Mouse (Mus musculus) CD8-positive naive resting alpha-beta T cell, adult 57 days (primary cell): ENCODE results near the gene Hoga1. TPM values are rescaled to one million over a fixed set of nuclear protein-coding genes. Genes with fewer than 3 reads are reported as not detected.

Experiments
- total RNA-seq: library from RNA; stranded (reverse); gene quantifications from one replicate; pipeline ENCODE4 v1.2.4, GENCODE M21; 2023

The Hoga1 gene
- not detected for total RNA-seq

DNA sequence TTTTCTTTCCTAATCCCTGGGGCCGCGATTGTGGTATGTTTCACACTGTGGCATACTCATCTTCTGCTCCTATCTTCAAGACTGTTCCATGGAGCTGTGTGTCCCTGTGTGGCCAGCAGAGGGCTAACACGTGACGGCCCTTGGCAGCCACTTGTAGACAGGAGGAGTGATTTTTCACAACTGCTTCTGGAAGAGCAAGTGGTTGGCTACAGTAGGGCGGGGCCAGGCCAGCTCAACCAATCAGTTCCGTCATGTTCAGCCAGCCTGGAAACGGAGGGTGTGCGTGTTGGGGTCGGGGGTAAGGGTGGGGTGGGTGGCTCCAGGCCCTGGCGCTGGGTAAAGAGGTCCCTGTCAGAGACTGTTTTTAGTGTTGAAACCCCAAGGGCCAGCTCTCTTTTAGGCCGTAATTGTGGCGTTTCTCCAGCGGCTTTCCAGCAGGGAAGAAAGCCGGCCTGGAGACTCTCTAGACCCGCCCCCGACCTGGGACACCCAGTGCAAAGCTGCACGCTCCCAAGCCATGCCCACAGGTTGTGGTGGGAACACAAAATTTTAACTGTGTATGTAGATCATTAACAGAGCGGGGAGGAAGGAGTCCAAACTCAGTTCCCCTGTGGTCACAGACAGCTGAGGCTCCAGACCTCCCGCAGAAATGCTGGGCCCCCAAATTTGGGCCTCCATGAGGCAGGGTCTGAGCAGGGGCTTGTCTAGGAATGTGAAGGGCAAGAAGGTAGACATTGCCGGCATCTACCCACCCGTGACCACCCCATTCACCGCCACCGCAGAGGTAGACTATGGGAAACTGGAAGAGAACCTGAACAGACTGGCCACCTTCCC is at the start of gene Hoga1:
Gene Hoga1, plus strand, starts transcription at position 342 of the 834 bp plus-strand sequence.

DNA sequence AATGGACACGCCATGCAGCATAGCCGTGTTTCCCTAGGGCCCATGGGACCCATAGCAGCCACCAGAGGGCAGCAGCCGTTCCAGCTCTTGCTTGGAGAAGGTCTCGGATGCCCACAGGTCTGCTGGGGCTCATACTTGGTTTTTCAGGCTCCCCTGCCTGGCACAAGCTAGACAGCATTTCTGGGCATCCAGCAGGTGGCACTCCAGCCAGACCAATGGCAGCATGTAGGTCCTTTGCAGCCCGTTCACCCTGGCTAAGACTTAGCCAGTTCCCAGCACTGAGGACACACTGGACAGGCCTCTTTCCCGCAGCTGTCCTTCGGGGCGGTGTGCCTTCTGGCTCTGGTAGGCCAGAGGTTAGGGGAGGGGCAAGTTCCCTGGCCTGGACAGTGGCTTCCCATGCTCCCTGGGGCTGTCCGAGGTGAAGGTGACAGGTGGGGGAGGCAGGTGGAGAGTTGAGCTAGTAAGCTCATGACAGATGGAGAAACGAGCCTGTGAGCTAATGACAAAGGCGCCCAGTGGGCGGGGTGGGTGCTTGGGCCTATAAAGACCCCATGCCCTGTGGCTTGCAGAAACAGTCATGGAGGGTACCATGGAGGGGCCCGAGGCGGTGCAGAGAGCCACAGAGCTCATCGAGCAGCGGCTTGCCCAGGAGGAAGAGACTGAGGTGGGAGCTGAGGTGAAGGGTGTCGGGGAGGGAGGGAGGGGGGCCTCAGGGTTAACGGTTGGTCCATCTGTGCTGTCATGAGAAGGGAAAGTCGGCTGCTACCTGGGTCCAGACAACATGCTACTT is 9.8 kb upstream of the Hoga1 start, which contains the start of gene Ankrd2:
Gene Ankrd2, plus strand, starts transcription at position 545 of the 793 bp plus-strand sequence.

DNA sequence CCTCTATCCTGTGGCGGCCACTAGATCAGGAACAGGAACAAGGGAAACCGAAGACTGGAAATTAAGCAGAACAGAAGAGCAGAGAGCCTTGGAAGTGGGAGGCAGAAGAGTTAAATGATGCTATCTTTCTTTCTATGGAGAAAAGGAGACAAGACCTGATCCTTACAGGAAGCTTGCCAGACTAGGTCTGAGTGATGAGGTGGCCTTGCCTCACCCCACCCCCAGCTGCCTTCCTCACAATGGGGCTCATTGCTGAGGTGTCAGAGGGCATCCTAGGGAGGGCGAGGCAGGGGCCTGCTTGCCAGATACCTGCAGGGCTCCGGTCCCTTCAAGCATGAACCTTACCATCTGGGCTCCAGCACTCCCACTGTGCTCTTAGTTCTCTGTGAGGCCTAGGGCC is 6.5 kb downstream of the Hoga1 start, which contains the start of gene 4933411K16Rik:
Gene 4933411K16Rik, plus strand, starts transcription at position 301 of the 400 bp plus-strand sequence.

DNA sequence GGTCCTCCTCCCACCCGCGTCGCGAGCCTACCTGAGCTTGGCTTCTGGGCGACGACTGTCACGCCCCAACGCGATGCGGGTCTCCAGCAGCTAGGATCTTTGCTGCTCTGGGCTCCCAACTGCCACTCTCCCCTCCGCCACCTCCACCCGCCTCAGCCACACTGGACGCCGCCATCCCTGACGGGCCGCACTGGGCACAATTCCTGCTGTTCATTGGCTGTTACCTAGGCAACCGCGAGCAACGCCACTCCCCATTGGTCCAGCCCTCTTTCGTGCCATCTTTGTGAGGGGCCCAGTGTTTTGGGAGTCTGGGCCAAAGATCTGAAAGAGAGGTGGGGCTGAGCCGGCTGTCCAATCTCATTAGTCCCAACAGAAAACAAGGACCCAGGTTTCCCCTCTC is 40.8 kb downstream of the Hoga1 start, which contains the start of gene Morn4:
Gene Morn4, minus strand, starts transcription at position 192 of the 400 bp plus-strand sequence.

DNA sequence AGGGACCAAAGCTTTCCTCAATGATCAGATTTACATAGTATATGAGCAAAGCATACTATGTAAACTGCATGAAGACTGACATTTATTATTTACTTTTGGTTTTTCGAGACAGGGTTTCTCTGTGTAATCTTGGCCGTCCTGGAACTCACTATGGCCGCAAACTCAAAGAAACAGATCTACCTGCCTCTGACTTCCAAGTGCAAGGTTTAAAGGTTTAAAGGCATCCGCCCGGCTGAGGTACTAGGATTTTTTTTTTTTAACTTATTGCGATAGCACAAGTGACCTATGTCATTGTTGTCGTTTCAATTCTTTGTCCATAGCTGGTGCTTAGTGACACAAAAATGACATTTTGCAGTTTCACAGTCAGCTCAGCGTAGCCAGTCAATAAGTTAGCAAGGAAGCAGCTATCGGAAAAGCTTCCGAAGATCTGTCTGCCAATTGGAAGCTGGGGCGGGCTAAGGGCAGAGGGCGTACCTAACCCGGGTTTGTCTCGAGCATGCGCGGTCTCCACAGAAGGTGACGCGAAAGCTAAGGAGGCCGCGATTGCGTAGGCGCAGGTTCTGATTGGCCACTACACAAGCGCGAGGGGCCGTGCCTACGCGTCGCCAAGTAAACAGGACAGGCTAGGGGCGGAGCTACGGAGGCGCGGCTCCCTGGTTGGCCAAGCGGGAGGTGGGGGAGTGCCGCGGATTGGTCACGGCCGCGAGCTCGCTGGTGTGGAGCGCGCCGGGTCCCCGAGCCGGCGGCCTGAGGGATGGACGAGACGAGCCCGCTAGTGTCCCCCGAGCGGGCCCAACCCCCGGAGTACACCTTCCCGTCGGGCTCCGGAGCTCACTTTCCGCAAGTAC is 44.6 kb downstream of the Hoga1 start, which contains the start of gene Pi4k2a:
Gene Pi4k2a, plus strand, starts transcription at position 723 of the 848 bp plus-strand sequence.

Other genes with a start within 250 kb of the Hoga1 start
- 2.9 TPM for gene Arhgap19, start 243.6 kb upstream of the Hoga1 start, total RNA-seq
- 67.5 TPM for gene Frat1, start 215.6 kb upstream of the Hoga1 start, total RNA-seq
- gene Frat2, start 197.5 kb upstream of the Hoga1 start, total RNA-seq = 98.7 TPM
- 35.0 TPM for gene Rrp12, start 149.4 kb upstream of the Hoga1 start, total RNA-seq
- gene Pgam1, start 133.7 kb upstream of the Hoga1 start, total RNA-seq = 47.8 TPM
- gene Exosc1, start 112.2 kb upstream of the Hoga1 start, total RNA-seq = 36.5 TPM
- 24.0 TPM for gene Zdhhc16, start 112.1 kb upstream of the Hoga1 start, total RNA-seq
- 112 TPM for gene Mms19, start 64.5 kb upstream of the Hoga1 start, total RNA-seq
- gene Ubtd1, start 63.8 kb upstream of the Hoga1 start, total RNA-seq = 11.9 TPM
- gene Ankrd2, start 9.6 kb upstream of the Hoga1 start, total RNA-seq = not detected
- gene 4933411K16Rik, start 6.6 kb downstream of the Hoga1 start, total RNA-seq = not detected
- gene Morn4, start 40.7 kb downstream of the Hoga1 start, total RNA-seq = not detected
- gene Pi4k2a, start 44.9 kb downstream of the Hoga1 start, total RNA-seq = 49.5 TPM
- 7.1 TPM for gene Avpi1, start 83.4 kb downstream of the Hoga1 start, total RNA-seq
- 19.4 TPM for gene Marveld1, start 101.8 kb downstream of the Hoga1 start, total RNA-seq
- 82.2 TPM for gene Zfyve27, start 118.3 kb downstream of the Hoga1 start, total RNA-seq
- not detected for gene Sfrp5, start 156.6 kb downstream of the Hoga1 start, total RNA-seq
- not detected for gene Golga7b, start 202.0 kb downstream of the Hoga1 start, total RNA-seq